Mouse (Mus musculus): ENCODE measurements at regions not wholly inside any gene's neighbourhood (a gene's known extent, or its start where the extent isn't known, plus 50 kb on each side); places are given as distances from the start of the nearest gene placed in this dataset.
"Not testable (repeated sequence)": the region's sequence is repeated elsewhere in the genome, so short reads cannot be mapped to it uniquely, and the experiment has no call there.

DNA sequence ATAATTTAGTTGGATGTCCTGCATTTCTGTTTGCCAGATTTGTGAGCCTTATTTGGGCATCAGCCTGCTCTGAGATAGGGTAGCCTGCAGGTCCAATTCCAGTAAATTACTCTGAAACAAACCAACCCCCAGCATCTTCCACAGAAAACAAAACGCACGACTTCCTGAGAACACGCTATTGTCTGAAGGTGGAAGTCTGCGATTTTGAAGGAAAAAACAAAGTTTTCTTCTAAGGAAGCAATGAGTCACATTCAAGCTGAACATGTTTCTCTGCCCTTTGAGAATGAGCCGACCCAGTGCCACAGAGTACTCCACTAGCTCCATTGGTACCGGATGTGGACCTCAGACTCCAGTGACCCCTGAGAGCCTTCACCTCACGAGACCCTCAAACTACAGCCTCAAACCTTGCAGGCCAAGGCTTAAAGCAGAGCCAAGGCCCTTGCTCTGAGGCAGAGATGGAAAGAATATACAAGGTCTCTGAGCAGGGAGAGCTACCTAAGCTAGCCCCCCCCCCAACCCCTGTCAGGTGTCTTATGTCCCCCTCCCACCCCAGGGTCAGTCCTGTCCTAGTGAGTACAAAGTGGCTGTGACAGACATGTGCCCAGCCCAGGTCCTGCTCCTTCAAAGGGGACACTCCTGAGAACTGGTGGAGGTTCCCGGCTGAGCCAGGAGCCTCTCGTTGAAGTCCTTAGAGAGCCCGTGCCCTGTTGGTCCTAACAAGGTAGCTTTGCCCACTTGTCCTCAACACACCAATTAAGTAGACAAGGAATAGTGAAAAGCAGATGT lies 87.3 kb downstream of the Hs1bp3 start:
- Histone ChIP-seq H3K27ac (ENCODE audit: control insufficient read depth, insufficient read depth, low read depth, low read length, poor library complexity) (no peak overlapping the region), H3K4me3 (replicated peaks; ENCODE audit: control insufficient read depth, low read depth, low read length) (no peak overlapping the region), H3K4me1 (ENCODE audit: control insufficient read depth, insufficient read depth, low read length) (peaks cover 2% of the 10 kb centered on the region; the same call in 1 of the 2 replicates)
- no peak for TF ChIP-seq CTCF (IDR thresholded peaks at IDR 0.05; ENCODE audit: control insufficient read depth, insufficient read depth, low read length)
- no peak for TF ChIP-seq POLR2A (IDR thresholded peaks at IDR 0.05; ENCODE audit: borderline replicate concordance, control insufficient read depth, low read depth, low read length)
- WGBS, result 72% methylated on average over 10 of the region's 10 CpGs

DNA sequence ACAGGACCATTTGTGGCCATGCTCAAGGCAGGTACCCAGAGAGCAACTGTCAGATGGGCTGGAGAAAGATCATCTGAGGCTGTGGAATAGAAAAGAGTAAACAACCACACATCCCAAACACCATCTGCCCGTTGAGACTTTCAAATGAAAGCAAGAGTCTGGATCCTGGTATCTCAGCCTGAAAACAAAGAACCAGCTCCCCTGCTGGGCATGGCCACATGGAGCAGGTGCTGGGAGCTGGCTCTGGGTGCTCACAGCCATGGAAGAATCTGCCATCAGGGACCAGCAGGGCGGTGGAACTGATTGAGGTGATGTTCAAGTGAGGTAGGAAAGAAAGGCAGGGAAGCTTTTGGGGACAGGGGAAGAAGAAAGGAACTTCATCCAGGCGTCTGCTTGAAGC lies 85.6 kb downstream of the Hs1bp3 start:
- TF ChIP-seq CTCF (IDR thresholded peaks at IDR 0.05; ENCODE audit: control insufficient read depth, insufficient read depth, low read length), result no peak
- Histone ChIP-seq H3K27ac (ENCODE audit: control insufficient read depth, insufficient read depth, low read depth, low read length, poor library complexity) (no peak overlapping the region), H3K4me1 (ENCODE audit: control insufficient read depth, insufficient read depth, low read length) (peaks cover 2% of the 10 kb centered on the region; the same call in 1 of the 2 replicates), H3K4me3 (replicated peaks; ENCODE audit: control insufficient read depth, low read depth, low read length) (no peak overlapping the region)
- 61% methylated on average over 3 of the region's 3 CpGs for WGBS

DNA sequence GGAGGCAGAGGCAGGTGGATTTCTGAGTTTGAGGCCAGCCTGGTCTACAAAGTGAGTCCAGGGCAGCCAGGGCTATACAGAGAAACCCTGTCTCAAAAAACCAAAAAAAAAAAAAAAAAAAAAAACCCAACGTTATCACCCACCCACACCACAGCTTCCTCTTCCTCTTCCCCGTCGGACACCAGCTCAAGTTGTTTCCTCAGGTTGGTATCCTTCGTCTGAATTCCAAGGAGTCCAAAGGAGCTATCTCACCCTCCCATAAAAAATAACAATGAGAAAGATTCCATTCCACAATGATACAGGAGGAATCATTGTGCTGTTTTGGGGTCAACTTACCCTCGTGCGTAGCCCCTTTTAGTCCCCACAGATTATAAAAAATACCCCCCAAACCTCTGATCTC lies 83.2 kb downstream of the Hs1bp3 start:
- 15% methylated on average over 6 of the region's 6 CpGs for WGBS
- H3K4me3 ChIP-seq (replicated peaks; ENCODE audit: control insufficient read depth, low read depth, low read length); H3K27ac ChIP-seq (ENCODE audit: control insufficient read depth, insufficient read depth, low read depth, low read length, poor library complexity); H3K4me1 ChIP-seq (ENCODE audit: control insufficient read depth, insufficient read depth, low read length): not testable (repeated sequence)

DNA sequence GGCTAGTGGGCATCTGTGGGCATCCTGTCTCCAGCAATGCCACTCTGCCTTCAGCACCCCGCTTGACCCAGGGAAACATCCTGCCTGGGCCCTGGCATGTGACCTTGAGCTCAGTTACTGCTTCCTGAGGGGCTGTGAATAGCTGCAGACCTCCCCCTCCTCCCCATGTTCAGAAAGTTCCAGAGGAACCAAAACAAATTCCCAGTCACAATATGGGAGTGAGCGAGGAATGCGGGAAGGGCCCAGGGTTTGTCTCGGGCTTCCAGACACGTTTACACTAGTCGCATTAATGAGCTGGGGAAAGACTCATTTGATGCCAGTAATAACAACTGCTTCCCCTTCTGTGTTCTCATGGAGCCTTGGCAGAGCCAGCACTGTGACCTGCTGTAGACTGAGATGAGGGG lies 81.7 kb downstream of the Hs1bp3 start:
- peaks cover 2% of the 10 kb centered on the region; the same call in 1 of the 2 replicates for H3K4me1 ChIP-seq (ENCODE audit: control insufficient read depth, insufficient read depth, low read length)
- H3K27ac ChIP-seq (ENCODE audit: control insufficient read depth, insufficient read depth, low read depth, low read length, poor library complexity), result no peak overlapping the region
- H3K4me3 ChIP-seq (replicated peaks; ENCODE audit: control insufficient read depth, low read depth, low read length), result no peak overlapping the region
- 82% methylated on average over 6 of the region's 6 CpGs for WGBS
- TF ChIP-seq CTCF (IDR thresholded peaks at IDR 0.05; ENCODE audit: control insufficient read depth, insufficient read depth, low read length), result no peak
- no peak for TF ChIP-seq POLR2A (IDR thresholded peaks at IDR 0.05; ENCODE audit: borderline replicate concordance, control insufficient read depth, low read depth, low read length)

DNA sequence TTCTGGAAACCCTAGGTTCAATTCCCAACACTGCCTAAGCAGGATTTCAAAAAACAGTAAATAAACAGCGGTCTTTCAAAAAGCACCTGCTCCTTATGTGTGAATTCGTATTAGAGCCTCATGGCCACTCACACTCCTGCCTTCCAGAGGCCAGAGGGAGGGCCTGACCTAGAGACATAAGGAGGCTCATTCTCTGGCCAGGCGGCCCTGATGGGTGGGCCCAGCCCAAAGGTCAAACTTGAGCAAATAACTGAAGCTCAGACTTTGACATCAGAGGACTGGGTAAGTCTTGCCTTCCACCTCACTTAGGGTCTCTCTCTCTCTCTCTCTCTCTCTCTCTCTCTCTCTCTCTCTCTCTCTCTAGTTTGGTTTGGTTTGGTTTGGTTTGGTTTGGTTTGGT lies 80.7 kb downstream of the Hs1bp3 start:
- H3K27ac ChIP-seq (ENCODE audit: control insufficient read depth, insufficient read depth, low read depth, low read length, poor library complexity), result no peak overlapping the region
- TF ChIP-seq POLR2A (IDR thresholded peaks at IDR 0.05; ENCODE audit: borderline replicate concordance, control insufficient read depth, low read depth, low read length), result no peak
- no peak for TF ChIP-seq CTCF (IDR thresholded peaks at IDR 0.05; ENCODE audit: control insufficient read depth, insufficient read depth, low read length)
- WGBS, result 86% methylated on average over 3 of the region's 3 CpGs
- H3K4me1 ChIP-seq (ENCODE audit: control insufficient read depth, insufficient read depth, low read length), result peaks cover 2% of the 10 kb centered on the region; the same call in 1 of the 2 replicates
- no peak overlapping the region for H3K4me3 ChIP-seq (replicated peaks; ENCODE audit: control insufficient read depth, low read depth, low read length)

Measured in bone marrow, adult 2 months (tissue).